22 mouse cellular contexts compared by ENCODE assay signal in the genomic region with DNA sequence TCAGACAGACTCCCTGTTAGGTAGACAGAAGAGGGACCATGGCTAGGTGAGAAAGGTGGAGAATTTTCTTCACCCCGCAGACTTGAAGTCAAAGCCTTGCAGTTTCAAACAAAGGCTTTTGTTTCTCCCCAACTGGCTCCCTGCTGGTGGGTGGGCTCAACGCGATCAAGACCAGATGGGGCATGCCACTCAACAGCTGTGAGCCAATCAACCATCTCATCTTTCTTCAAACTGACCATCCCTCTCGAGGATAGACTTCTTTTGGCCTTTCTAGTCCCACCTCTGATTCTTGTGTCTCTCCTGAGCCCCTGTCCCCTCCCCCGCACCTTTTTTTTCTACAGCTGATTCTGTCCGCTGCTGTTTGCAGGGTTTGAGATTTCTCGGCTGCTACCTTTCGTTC.
DNase-seq lines count a peak whose midpoint lies in the region.
"Had no signal": no experiment of that assay in that cellular context is flagged by ENCODE, and none has a peak within 500 bp of the region (broad histone marks: within the 10 kb centered on the region; RNA-seq: fewer than 3 reads in every experiment).

No protein-coding gene starts in this region.

- peak; percentile 29 for DNase-seq in embryo, embryonic 10 days (ENCODE audit: low spot score)
- no peak for DNase-seq in embryo, embryonic 11 days
- DNase-seq in ES-CJ7 (ENCODE audit: low read depth, low spot score) = peak; percentile 59
- DNase-seq in embryo, embryonic 9.5 days (ENCODE audit: extremely low spot score) = peak; percentile 22
- peak; percentile 12 for DNase-seq in retina, embryonic 14.5 days (ENCODE audit: low spot score)
- DNase-seq in cerebellum, adult 11 months = no peak
- no peak for DNase-seq in adrenal gland, postnatal 14 days
- DNase-seq: adrenal gland, postnatal 36 days; cerebellum, adult 8-10 months; cerebellum, postnatal 36 days; gastrocnemius, adult 2 months; gastrocnemius, postnatal 36 days; heart, adult 18-20 months; heart, postnatal 10 days; kidney, adult 9 months; kidney, postnatal 14 days; layer of hippocampus, adult 9-11 months; liver, postnatal 0 days; lung, postnatal 36 days; midbrain, embryonic 14.5 days; spleen, adult 18-20 months; thymus, postnatal 14 days had no signal

Comparison
In these comparisons a context has a peak if more than half of its experiments do, and no peak if none do; other contexts are left out.
1. DNase-seq: peak in embryo, embryonic 10 days (single experiment), ES-CJ7 (single experiment), embryo, embryonic 9.5 days (single experiment) and retina, embryonic 14.5 days (single experiment); none in embryo, embryonic 11 days (single experiment), cerebellum, adult 11 months (single experiment) and adrenal gland, postnatal 14 days (single experiment).